Mouse (Mus musculus) stomach, postnatal 0 days (tissue): ENCODE measurements around the gene Fam151b.

ENCODE experiments used
- CTCF ChIP-seq: IDR thresholded peaks from 2 replicates; pipeline ENCODE4 v1.5.1; 2016; ENCODE audit warnings: antibody characterized with exemption, low read depth, mild to moderate bottlenecking, moderate library complexity
- EP300 ChIP-seq: optimal IDR thresholded peaks from 2 replicates; pipeline ENCODE3; 2016; ENCODE audit warnings: antibody characterized with exemption

GRCm38 (mm10) chr13:92440286-92440685 lies 43.5 kb downstream of the Fam151b start:
- TF ChIP-seq CTCF: no peak
- no peak for TF ChIP-seq EP300
